Mouse (Mus musculus) liver, embryonic 11.5 days (tissue): ENCODE data around the gene Arpc4. TPM values are rescaled to one million over a fixed set of nuclear protein-coding genes. Genes with fewer than 3 reads are reported as not detected.
"Not testable (repeated sequence)": the region's sequence is repeated elsewhere in the genome, so short reads cannot be mapped to it uniquely, and the experiment has no call there.

Experiments
- ATAC-seq: fragments of 200-750 bp; cut with Nextera tagmentation; replicated peaks from 2 replicates; pipeline ENCODE4 v1.8.0; 2017; ENCODE audit warnings: moderate number of reproducible peaks, mild to moderate bottlenecking, moderate TSS enrichment, moderate library complexity; ENCODE audit not compliant: low FRiP score
- DNase-seq: peaks from one replicate; pipeline ENCODE4 v3.0.0-alpha.2; 2017; ENCODE audit warnings: low spot score
- H3K27ac ChIP-seq: fragments of 300-500 bp; sonication (generic); 2 replicates; pipeline ENCODE4 v1.5.1; 2014; ENCODE audit warnings: mild to moderate bottlenecking, low read depth, low read length, control low read depth
- H3K27me3 ChIP-seq: fragments of 300-500 bp; sonication (generic); replicated peaks from 2 replicates; pipeline ENCODE4 v1.6.1; 2014; ENCODE audit warnings: low read length, mixed read lengths; ENCODE audit not compliant: control insufficient read depth, insufficient read depth
- H3K36me3 ChIP-seq: fragments of 300-500 bp; sonication (generic); 2 replicates; pipeline ENCODE4 v1.6.1; 2014; ENCODE audit warnings: mild to moderate bottlenecking, low read length, moderate library complexity, mixed read lengths; ENCODE audit not compliant: control insufficient read depth, insufficient read depth
- H3K4me1 ChIP-seq: fragments of 300-500 bp; sonication (generic); replicated peaks from 2 replicates; pipeline ENCODE4 v1.6.1; 2014; ENCODE audit warnings: low read length, mixed read lengths; ENCODE audit not compliant: control insufficient read depth, insufficient read depth
- H3K4me2 ChIP-seq: fragments of 300-500 bp; sonication (generic); 2 replicates; pipeline ENCODE4 v1.6.1; 2014; ENCODE audit warnings: mild to moderate bottlenecking, control low read depth, moderate library complexity
- H3K4me3 ChIP-seq: fragments of 300-500 bp; sonication (generic); 2 replicates; pipeline ENCODE4 v1.5.1; 2014; ENCODE audit warnings: low read depth, low read length, control low read depth
- H3K9ac ChIP-seq: fragments of 300-500 bp; sonication (generic); 2 replicates; pipeline ENCODE4 v1.6.1; 2014; ENCODE audit warnings: low read depth, low read length, control low read depth
- H3K9me3 ChIP-seq: fragments of 300-500 bp; sonication (generic); 2 replicates; pipeline ENCODE4 v1.6.1; 2016; ENCODE audit warnings: low read length, inconsistent platforms, mixed read lengths; ENCODE audit not compliant: control insufficient read depth
- WGBS: fragments of 180-500 bp; shearing (Covaris S2); extraction: QIAGEN DNeasy Blood & Tissue Kit; methylation state at CpG from one replicate; pipeline ENCODE4 v1.1.7; 2014; 5-methylcytosine and 5-hydroxymethylcytosine counted together
- polyA plus RNA-seq: library from polyadenylated mRNA; unstranded; fragments of >200 nt; fragmentation: Nextera tagmentation; extraction: Ambion mirVana; gene quantifications from 2 replicates; pipeline ENCODE4 v1.2.1, GENCODE M21; 2014

Gene Arpc4
- 239 and 241 TPM in 2 replicates for polyA plus RNA-seq

- under 1% methylated on average over 61 of the region's 61 CpGs for WGBS
- DNase-seq (peak; percentile 92), ATAC-seq (peak; percentile 90)
- H3K4me3 ChIP-seq, result peak within 1 kb of the TSS; percentile 78
- H3K27ac ChIP-seq, result peak within 1 kb of the TSS; percentile 96
- H3K36me3 ChIP-seq, result peaks cover 31% of the 10 kb centered on the region
- no peaks in the 10 kb centered on the region for H3K27me3 ChIP-seq
- H3K9me3 ChIP-seq, result no peaks in the 10 kb centered on the region
- peak within 1 kb of the TSS; percentile 79 for H3K4me2 ChIP-seq
- H3K9ac ChIP-seq, result peak within 1 kb of the TSS; percentile 90
- H3K4me1 ChIP-seq, result peaks cover 34% of the 10 kb centered on the region
These were observed at the start of gene Arpc4, which contains the start of gene Tada3 for GRCm38 (mm10) chr6:113377496-113378385. Gene Arpc4, plus strand, starts transcription at chr6:113378115. Gene Tada3, minus strand, starts transcription at chr6:113377883.

- Histone ChIP-seq H3K36me3 (peaks cover 23% of the 10 kb centered on the region; the same call in 1 of the 2 replicates), H3K4me3 (no peak overlapping the region), H3K27me3 (no peaks in the 10 kb centered on the region), H3K27ac (no peak overlapping the region), H3K4me2 (no peak overlapping the region), H3K9ac (no peak overlapping the region), H3K4me1 (peaks cover 12% of the 10 kb centered on the region), H3K9me3 (no peaks in the 10 kb centered on the region)
- DNase-seq (no peak), ATAC-seq (no peak)
- WGBS, result 89% methylated on average over 1 of the region's 1 CpGs
These were observed 48.5 kb upstream of the Arpc4 start for GRCm38 (mm10) chr6:113329396-113329795.

GRCm38 (mm10) chr6:113330547-113330946, 47.4 kb upstream of the Arpc4 start:
- DNase-seq (no peak), ATAC-seq (no peak)
- Histone ChIP-seq H3K27me3 (no peaks in the 10 kb centered on the region), H3K4me2 (no peak overlapping the region), H3K9me3 (no peaks in the 10 kb centered on the region), H3K9ac (no peak overlapping the region), H3K36me3 (peaks cover 22% of the 10 kb centered on the region; the same call in 1 of the 2 replicates), H3K27ac (no peak overlapping the region), H3K4me3 (no peak overlapping the region), H3K4me1 (peaks cover 9% of the 10 kb centered on the region)
- 29% methylated on average over 2 of the region's 2 CpGs for WGBS

GRCm38 (mm10) chr6:113331721-113332120, 46.2 kb upstream of the Arpc4 start:
- Histone ChIP-seq H3K27ac (no peak overlapping the region), H3K9ac (no peak overlapping the region), H3K27me3 (no peaks in the 10 kb centered on the region), H3K36me3 (peaks cover 27% of the 10 kb centered on the region; the same call in 1 of the 2 replicates), H3K4me3 (no peak overlapping the region), H3K4me1 (peaks cover 5% of the 10 kb centered on the region), H3K9me3 (no peaks in the 10 kb centered on the region), H3K4me2 (no peak overlapping the region)
- no peak for ATAC-seq
- DNase-seq, result no peak
- WGBS, result 83% methylated on average over 11 of the region's 11 CpGs

- not testable (repeated sequence) for ATAC-seq, DNase-seq, H3K4me3 ChIP-seq, H3K4me1 ChIP-seq, H3K4me2 ChIP-seq, H3K27ac ChIP-seq, H3K27me3 ChIP-seq, H3K9me3 ChIP-seq, H3K9ac ChIP-seq
- H3K36me3 ChIP-seq, result peaks cover 27% of the 10 kb centered on the region; the same call in 1 of the 2 replicates
- WGBS, result 76% methylated on average over 6 of the region's 6 CpGs
These were observed 45.2 kb upstream of the Arpc4 start for GRCm38 (mm10) chr6:113332734-113333133.

- no peak overlapping the region for H3K9ac ChIP-seq
- peaks cover 27% of the 10 kb centered on the region; the same call in 1 of the 2 replicates for H3K36me3 ChIP-seq
- no peak overlapping the region for H3K27ac ChIP-seq
- no peaks in the 10 kb centered on the region for H3K9me3 ChIP-seq
- H3K4me2 ChIP-seq, result no peak overlapping the region
- DNase-seq, result no peak
- no peaks in the 10 kb centered on the region for H3K27me3 ChIP-seq
- peaks cover 9% of the 10 kb centered on the region for H3K4me1 ChIP-seq
- WGBS, result 83% methylated on average over 14 of the region's 14 CpGs
- ATAC-seq, result no peak
- H3K4me3 ChIP-seq, result no peak overlapping the region
These were observed 44.6 kb upstream of the Arpc4 start for GRCm38 (mm10) chr6:113333137-113333950.

GRCm38 (mm10) chr6:113334216-113334615, 43.7 kb upstream of the Arpc4 start:
- DNase-seq (no peak), ATAC-seq (no peak)
- 75% methylated on average over 6 of the region's 6 CpGs for WGBS
- Histone ChIP-seq H3K9me3 (no peaks in the 10 kb centered on the region), H3K27me3 (no peaks in the 10 kb centered on the region), H3K4me1 (peaks cover 9% of the 10 kb centered on the region), H3K36me3 (peaks cover 26% of the 10 kb centered on the region; the same call in 1 of the 2 replicates), H3K4me2 (no peak overlapping the region), H3K4me3 (no peak overlapping the region), H3K27ac (no peak overlapping the region), H3K9ac (no peak overlapping the region)

GRCm38 (mm10) chr6:113336852-113337620, 40.9 kb upstream of the Arpc4 start:
- 53% methylated on average over 8 of the region's 8 CpGs for WGBS
- ATAC-seq, result no peak; the same call in 1 of the 2 replicates
- H3K27ac ChIP-seq, result no peak overlapping the region

More at GRCm38 (mm10) chr6:113336852-113337620, 40.9 kb upstream of the Arpc4 start:
- H3K4me1 ChIP-seq, result peaks cover 8% of the 10 kb centered on the region
- no peak overlapping the region for H3K4me3 ChIP-seq
- H3K36me3 ChIP-seq, result peaks cover 18% of the 10 kb centered on the region; the same call in 1 of the 2 replicates
- H3K27me3 ChIP-seq, result no peaks in the 10 kb centered on the region
- H3K4me2 ChIP-seq, result no peak overlapping the region
- no peak for DNase-seq
- no peaks in the 10 kb centered on the region for H3K9me3 ChIP-seq
- no peak overlapping the region for H3K9ac ChIP-seq
